Mouse (Mus musculus) hindbrain, embryonic 11.5 days (tissue): ENCODE data around the gene P2ry6. TPM values are rescaled to one million over a fixed set of nuclear protein-coding genes. Genes with fewer than 3 reads are reported as not detected.

Experiments used
- ATAC-seq: fragments of 200-750 bp; cut with Nextera tagmentation; 2 replicates; pipeline ENCODE4 v1.8.0; 2017; ENCODE audit warnings: mild to moderate bottlenecking, moderate TSS enrichment, moderate library complexity; ENCODE audit not compliant: low FRiP score
- DNase-seq: peaks from one replicate; pipeline ENCODE4 v3.0.0-alpha.2; 2015; ENCODE audit warnings: low spot score
- H3K27ac ChIP-seq: fragments of 300-500 bp; sonication (generic); 2 replicates; pipeline ENCODE4 v1.5.1; 2014; ENCODE audit warnings: mild to moderate bottlenecking, low read depth, low read length
- H3K27me3 ChIP-seq: fragments of 300-500 bp; sonication (generic); 2 replicates; pipeline ENCODE4 v1.6.1; 2014; ENCODE audit warnings: mild to moderate bottlenecking, low read length, moderate library complexity, mixed read lengths; ENCODE audit not compliant: control insufficient read depth, insufficient read depth
- H3K36me3 ChIP-seq: fragments of 300-500 bp; sonication (generic); 2 replicates; pipeline ENCODE4 v1.6.1; 2014; ENCODE audit warnings: mild to moderate bottlenecking, low read length, moderate library complexity, mixed read lengths; ENCODE audit not compliant: control insufficient read depth, insufficient read depth
- H3K4me1 ChIP-seq: fragments of 300-500 bp; sonication (generic); replicated peaks from 2 replicates; pipeline ENCODE4 v1.6.1; 2014; ENCODE audit warnings: low read length, mixed read lengths; ENCODE audit not compliant: control insufficient read depth, insufficient read depth
- H3K4me2 ChIP-seq: fragments of 300-500 bp; sonication (generic); replicated peaks from 2 replicates; pipeline ENCODE4 v1.6.1; 2014; ENCODE audit warnings: mild to moderate bottlenecking, low read depth, low read length
- H3K4me3 ChIP-seq: fragments of 300-500 bp; sonication (generic); 2 replicates; pipeline ENCODE4 v1.5.1; 2014; ENCODE audit warnings: low read depth, low read length
- H3K9ac ChIP-seq: fragments of 300-500 bp; sonication (generic); 2 replicates; pipeline ENCODE4 v1.6.1; 2014; ENCODE audit warnings: low read depth, low read length
- H3K9me3 ChIP-seq: fragments of 300-500 bp; sonication (generic); 2 replicates; pipeline ENCODE4 v1.6.1; 2016; ENCODE audit warnings: low read length; ENCODE audit not compliant: control insufficient read depth
- whole genome bisulfite sequencing: fragments of 180-500 bp; shearing (Covaris S2); extraction: QIAGEN DNeasy Blood & Tissue Kit; methylation state at CpG from one replicate; pipeline ENCODE4 v1.1.7; 2014; 5-methylcytosine and 5-hydroxymethylcytosine counted together
- polyA plus RNA-seq: library from polyadenylated mRNA; unstranded; fragments of >200 nt; fragmentation: Nextera tagmentation; extraction: Ambion mirVana; gene quantifications from 2 replicates; pipeline ENCODE4 v1.2.1, GENCODE M21; 2014

Gene P2ry6
- polyA plus RNA-seq, 1 experiment from 2014 or later: 3.3 TPM

GRCm38 (mm10) chr7:100978171-100978570 lies 3.7 kb upstream of the P2ry6 start:
- no peak overlapping the region for H3K4me2 ChIP-seq
- H3K27ac ChIP-seq: no peak overlapping the region
- peaks cover 22% of the 10 kb centered on the region for H3K27me3 ChIP-seq
- H3K36me3 ChIP-seq: no peaks in the 10 kb centered on the region
- no peak overlapping the region for H3K4me3 ChIP-seq
- H3K9me3 ChIP-seq: no peaks in the 10 kb centered on the region
- H3K9ac ChIP-seq: no peak overlapping the region
- no peak for DNase-seq
- WGBS: 86% methylated on average over 5 of the region's 5 CpGs
- no peak for ATAC-seq
- H3K4me1 ChIP-seq: no peaks in the 10 kb centered on the region

DNA sequence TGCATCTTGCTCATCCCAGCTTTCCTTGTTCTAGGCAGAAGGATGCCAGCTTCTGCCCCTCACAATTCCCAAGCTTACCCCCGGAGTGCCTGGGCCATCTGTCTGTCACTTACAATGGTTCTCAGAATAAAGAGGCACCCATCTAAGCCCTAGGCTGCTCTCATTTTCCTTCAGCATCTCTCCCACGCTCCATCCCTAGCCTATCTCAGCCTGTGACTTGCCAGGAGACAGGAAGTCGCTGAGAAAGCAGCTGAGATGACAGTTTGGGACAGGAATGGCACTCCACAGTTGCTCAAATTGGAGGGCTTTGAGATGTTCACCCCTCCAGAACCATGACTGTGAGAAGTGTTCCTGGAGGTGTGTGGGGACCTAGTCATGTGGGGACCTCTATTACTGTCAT lies 1.6 kb downstream of the P2ry6 start:
- H3K4me1 ChIP-seq: no peaks in the 10 kb centered on the region
- WGBS: 47% methylated on average over 3 of the region's 3 CpGs
- no peak for DNase-seq
- no peak overlapping the region for H3K27ac ChIP-seq
- H3K27me3 ChIP-seq: peaks cover 22% of the 10 kb centered on the region
- no peaks in the 10 kb centered on the region for H3K9me3 ChIP-seq
- H3K9ac ChIP-seq: no peak overlapping the region
- no peaks in the 10 kb centered on the region for H3K36me3 ChIP-seq
- no peak for ATAC-seq
- H3K4me3 ChIP-seq: no peak overlapping the region
- H3K4me2 ChIP-seq: no peak overlapping the region

DNA sequence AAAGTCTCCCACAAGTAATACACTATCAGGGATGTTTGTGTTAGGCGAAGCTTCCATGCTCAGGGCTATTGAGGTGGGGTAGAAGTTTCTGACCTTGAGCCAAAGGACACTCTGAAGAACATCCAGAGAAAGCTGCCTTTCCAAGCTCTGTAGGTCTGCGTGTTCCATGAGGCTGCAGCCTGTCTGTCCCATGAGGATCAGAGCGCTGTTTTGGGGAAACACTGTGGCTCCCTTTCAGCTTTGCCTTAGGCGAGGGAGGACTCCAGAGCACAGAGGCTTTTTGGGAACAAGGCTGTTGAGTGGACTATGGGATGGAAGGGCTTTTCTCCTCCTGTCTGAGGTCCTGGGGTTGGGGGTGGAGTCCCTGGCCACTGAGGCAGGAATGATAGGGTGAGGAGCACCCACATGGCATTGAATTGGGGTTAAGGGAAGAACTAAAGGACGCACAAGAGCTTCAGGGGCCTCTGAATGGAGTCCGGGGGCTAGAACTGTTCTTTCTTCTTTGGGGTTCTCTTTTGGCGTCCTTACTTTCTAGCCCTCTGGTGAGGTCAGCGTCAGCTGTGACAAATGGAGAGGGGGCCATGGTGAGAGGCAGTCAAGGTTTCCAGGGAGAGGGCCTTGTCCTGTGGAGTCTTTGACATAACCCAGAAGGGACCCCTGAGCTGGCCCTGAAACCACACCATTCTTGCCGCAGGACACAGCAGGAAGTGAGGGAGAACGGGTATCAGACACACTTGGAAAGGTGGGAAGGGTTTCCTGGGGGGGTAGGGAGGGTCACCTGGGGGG lies 5.4 kb downstream of the P2ry6 start:
- no peaks in the 10 kb centered on the region for H3K9me3 ChIP-seq
- ATAC-seq (no peak), DNase-seq (no peak)
- H3K4me2 ChIP-seq: no peak overlapping the region
- no peaks in the 10 kb centered on the region for H3K36me3 ChIP-seq
- WGBS: 69% methylated on average over 10 of the region's 10 CpGs
- H3K4me1 ChIP-seq: no peaks in the 10 kb centered on the region
- H3K4me3 ChIP-seq: no peak overlapping the region
- no peak overlapping the region for H3K9ac ChIP-seq
- H3K27ac ChIP-seq: no peak overlapping the region
- peaks cover 9% of the 10 kb centered on the region for H3K27me3 ChIP-seq

GRCm38 (mm10) chr7:100968376-100968775 lies 6.1 kb downstream of the P2ry6 start:
- DNase-seq (no peak), ATAC-seq (no peak)
- no peak overlapping the region for H3K4me2 ChIP-seq
- H3K27ac ChIP-seq: no peak overlapping the region
- no peak overlapping the region for H3K9ac ChIP-seq
- no peaks in the 10 kb centered on the region for H3K4me1 ChIP-seq
- H3K9me3 ChIP-seq: no peaks in the 10 kb centered on the region
- no peak overlapping the region for H3K4me3 ChIP-seq
- WGBS: 88% methylated on average over 6 of the region's 6 CpGs
- H3K36me3 ChIP-seq: no peaks in the 10 kb centered on the region
- H3K27me3 ChIP-seq: peaks cover 2% of the 10 kb centered on the region; the same call in 1 of the 2 replicates

DNA sequence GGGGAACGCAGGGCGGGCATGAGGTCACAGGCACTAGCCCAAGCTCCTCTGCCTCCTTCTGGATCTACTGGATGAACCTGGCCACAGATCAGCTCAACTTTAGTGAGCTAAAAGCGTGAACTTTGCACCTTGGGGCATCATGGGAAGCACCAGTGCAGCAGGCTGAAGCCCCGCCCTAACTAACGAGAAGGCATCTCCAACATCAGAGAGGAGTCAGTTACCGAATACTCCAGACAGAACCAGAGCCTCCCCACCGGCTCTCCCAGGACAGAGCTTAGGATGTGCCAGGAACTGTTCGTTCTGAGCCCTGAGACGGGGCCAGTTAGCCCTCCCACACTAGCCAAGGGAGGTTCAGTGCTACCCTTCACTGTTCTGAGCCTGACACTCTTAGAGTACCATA lies 6.6 kb downstream of the P2ry6 start:
- Histone ChIP-seq H3K4me2 (no peak overlapping the region), H3K4me1 (no peaks in the 10 kb centered on the region), H3K27me3 (no peaks in the 10 kb centered on the region), H3K9ac (no peak overlapping the region), H3K9me3 (no peaks in the 10 kb centered on the region), H3K4me3 (no peak overlapping the region), H3K36me3 (no peaks in the 10 kb centered on the region), H3K27ac (no peak overlapping the region)
- 84% methylated on average over 9 of the region's 9 CpGs for WGBS
- no peak for DNase-seq
- ATAC-seq: no peak

- Histone ChIP-seq H3K9me3 (no peaks in the 10 kb centered on the region), H3K27ac (no peak overlapping the region), H3K4me2 (no peak overlapping the region), H3K36me3 (no peaks in the 10 kb centered on the region), H3K9ac (no peak overlapping the region), H3K4me3 (no peak overlapping the region), H3K27me3 (no peaks in the 10 kb centered on the region), H3K4me1 (no peaks in the 10 kb centered on the region)
- 87% methylated on average over 7 of the region's 7 CpGs for WGBS
- no peak for ATAC-seq
- no peak for DNase-seq
Measured at GRCm38 (mm10) chr7:100966014-100966413, 8.4 kb downstream of the P2ry6 start.

GRCm38 (mm10) chr7:100965079-100965478 lies 9.4 kb downstream of the P2ry6 start:
- DNase-seq: peak; percentile 54
- 18% methylated on average over 4 of the region's 4 CpGs for WGBS
- Histone ChIP-seq H3K9me3 (no peaks in the 10 kb centered on the region), H3K27ac (no peak overlapping the region), H3K36me3 (no peaks in the 10 kb centered on the region), H3K4me3 (no peak overlapping the region), H3K4me2 (no peak overlapping the region), H3K4me1 (no peaks in the 10 kb centered on the region), H3K9ac (no peak overlapping the region), H3K27me3 (no peaks in the 10 kb centered on the region)
- ATAC-seq: no peak

- DNase-seq: no peak
- H3K36me3 ChIP-seq: no peaks in the 10 kb centered on the region
- no peak for ATAC-seq
- no peak overlapping the region for H3K4me3 ChIP-seq
- H3K9me3 ChIP-seq: no peaks in the 10 kb centered on the region
- H3K4me1 ChIP-seq: no peaks in the 10 kb centered on the region
- WGBS: 75% methylated on average over 6 of the region's 6 CpGs
- H3K9ac ChIP-seq: no peak overlapping the region
- no peaks in the 10 kb centered on the region for H3K27me3 ChIP-seq
- H3K27ac ChIP-seq: no peak overlapping the region
- H3K4me2 ChIP-seq: no peak overlapping the region
Measured at GRCm38 (mm10) chr7:100964242-100964641, 10.2 kb downstream of the P2ry6 start.

GRCm38 (mm10) chr7:100963381-100963780 lies 11.1 kb downstream of the P2ry6 start:
- WGBS: 76% methylated on average over 8 of the region's 8 CpGs
- Histone ChIP-seq H3K4me1 (no peaks in the 10 kb centered on the region), H3K4me2 (no peak overlapping the region), H3K36me3 (no peaks in the 10 kb centered on the region), H3K27ac (no peak overlapping the region), H3K27me3 (no peaks in the 10 kb centered on the region), H3K9ac (no peak overlapping the region), H3K4me3 (no peak overlapping the region), H3K9me3 (no peaks in the 10 kb centered on the region)
- DNase-seq (no peak), ATAC-seq (no peak)
